In the genomic region with DNA sequence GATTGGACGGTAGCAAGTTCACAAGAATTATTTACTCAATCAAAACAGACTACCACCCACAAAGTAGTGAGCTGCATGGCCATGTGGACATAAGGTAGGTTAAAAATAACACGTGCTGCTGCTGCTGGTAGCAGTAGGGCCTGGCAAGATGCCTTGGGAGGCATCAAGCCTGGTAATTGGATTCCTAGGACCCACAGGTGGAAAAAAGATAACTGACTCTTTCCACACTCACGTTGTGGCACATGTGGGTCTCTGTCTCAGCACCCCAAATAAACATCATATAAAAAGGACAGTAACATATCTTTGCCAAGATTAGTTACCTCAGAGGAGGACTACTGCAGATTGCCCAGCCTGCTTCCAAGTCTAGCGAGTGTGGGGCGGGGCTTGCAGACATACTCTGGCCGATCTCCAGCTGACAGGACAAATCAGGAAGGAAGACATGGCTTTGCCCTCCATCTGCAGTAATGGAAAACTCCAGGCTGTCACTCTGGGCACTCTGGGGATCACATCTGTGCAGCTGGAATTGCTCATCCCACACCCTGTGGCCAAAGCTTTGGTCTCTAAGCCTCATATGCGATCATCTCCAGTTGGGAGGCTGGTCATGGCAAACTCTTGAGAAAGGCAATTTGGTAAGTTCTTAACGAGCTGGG, we compare ENCODE assay signal across 10 mouse cellular contexts.
DNase-seq lines count a peak whose midpoint lies in the region; ATAC-seq and TF ChIP-seq lines count a peak whose summit lies in the region.
"Had no signal": no experiment of that assay in that cellular context is flagged by ENCODE, and none has a peak within 500 bp of the region (broad histone marks: within the 10 kb centered on the region; RNA-seq: fewer than 3 reads in every experiment).

No protein-coding gene starts in this region.

- H3K4me3 ChIP-seq in lung, adult 2 months (replicated peaks; ENCODE audit: extremely low read depth, low read depth, low read length): no peak overlapping the region
- no peak overlapping the region for H3K4me3 ChIP-seq in forebrain, embryonic 13.5 days
- H3K4me3 ChIP-seq in midbrain, embryonic 16.5 days (ENCODE audit: low read depth, low read length): no peak overlapping the region
- H3K4me3 ChIP-seq: hindbrain, embryonic 10.5 days had no signal

- H3K9me3 ChIP-seq in forebrain, embryonic 13.5 days (replicated peaks): no peaks in the 10 kb centered on the region
- no peaks in the 10 kb centered on the region for H3K9me3 ChIP-seq in midbrain, embryonic 16.5 days (replicated peaks; ENCODE audit: control insufficient read depth, low read length, poor library complexity, severe bottlenecking)
- H3K9me3 ChIP-seq: hindbrain, embryonic 10.5 days had no signal

- peak; percentile 30 to 60 for DNase-seq in lung, adult 18-20 months
- no peak for DNase-seq in lung, adult 2 months
- peak; percentile 84 for DNase-seq in gastrocnemius, postnatal 25 days
- peak; percentile 45 to 66 for DNase-seq in left cerebral cortex, postnatal 25 days (ENCODE audit: low spot score in 2 of 2)
- no peak for DNase-seq in layer of hippocampus, postnatal 14 days (ENCODE audit: low spot score in 2 of 2)
- DNase-seq: thymus, postnatal 25 days had no signal

- intact Hi-C loops in left cerebral cortex, postnatal 25 days (cut with DNase I): no loop called here

- no peaks in the 10 kb centered on the region for H3K4me1 ChIP-seq in lung, adult 2 months (ENCODE audit: control insufficient read depth, insufficient read depth, low read length)
- H3K4me1 ChIP-seq in forebrain, embryonic 13.5 days: no peaks in the 10 kb centered on the region
- no peaks in the 10 kb centered on the region for H3K4me1 ChIP-seq in midbrain, embryonic 16.5 days (ENCODE audit: control insufficient read depth, insufficient read depth, low read length)
- H3K4me1 ChIP-seq: hindbrain, embryonic 10.5 days had no signal

- no peak for TF ChIP-seq POLR2A in lung, adult 2 months (IDR thresholded peaks at IDR 0.05; ENCODE audit: borderline replicate concordance, extremely low read depth, low read depth, low read length)

- no peaks in the 10 kb centered on the region for H3K27me3 ChIP-seq in forebrain, embryonic 13.5 days
- H3K27me3 ChIP-seq in midbrain, embryonic 16.5 days (ENCODE audit: control insufficient read depth, insufficient read depth, low read depth, low read length): no peaks in the 10 kb centered on the region

- ATAC-seq in forebrain, embryonic 13.5 days: no peak
- ATAC-seq in midbrain, embryonic 16.5 days: no peak

- no peak overlapping the region for H3K4me2 ChIP-seq in forebrain, embryonic 13.5 days
- H3K4me2 ChIP-seq in midbrain, embryonic 16.5 days (ENCODE audit: low read length): no peak overlapping the region

- 54% methylated on average over 8 of the region's 8 CpGs for WGBS in lung, adult 2 months
- WGBS in forebrain, embryonic 13.5 days: 84% methylated on average over 8 of the region's 8 CpGs
- WGBS in midbrain, embryonic 16.5 days: 89% methylated on average over 8 of the region's 8 CpGs

- TF ChIP-seq CTCF in lung, adult 2 months (IDR thresholded peaks at IDR 0.05; ENCODE audit: insufficient read depth, low read length): no peak

- H3K27ac ChIP-seq in forebrain, embryonic 13.5 days: no peak overlapping the region
- H3K27ac ChIP-seq in midbrain, embryonic 16.5 days (ENCODE audit: low read length): no peak overlapping the region
- H3K27ac ChIP-seq: hindbrain, embryonic 10.5 days had no signal

- H3K9ac ChIP-seq in forebrain, embryonic 13.5 days: no peak overlapping the region
- H3K9ac ChIP-seq in midbrain, embryonic 16.5 days (ENCODE audit: low read depth, low read length): no peak overlapping the region

- H3K36me3 ChIP-seq in forebrain, embryonic 13.5 days (ENCODE audit: poor library complexity, severe bottlenecking): no peaks in the 10 kb centered on the region
- no peaks in the 10 kb centered on the region for H3K36me3 ChIP-seq in midbrain, embryonic 16.5 days (ENCODE audit: control insufficient read depth, insufficient read depth, low read length)
- H3K36me3 ChIP-seq: G1E; hindbrain, embryonic 10.5 days had no signal

Comparison
In these comparisons a context has a peak if more than half of its experiments do, and no peak if none do; other contexts are left out.
1. DNase-seq: peak in lung, adult 18-20 months (2 of 2), gastrocnemius, postnatal 25 days (single experiment) and left cerebral cortex, postnatal 25 days (2 of 2); none in lung, adult 2 months (single experiment) and layer of hippocampus, postnatal 14 days (0 of 2).